Mouse (Mus musculus): ENCODE measurements around the gene Tmem72. TPM values are rescaled to one million over a fixed set of nuclear protein-coding genes. Genes with fewer than 3 reads are reported as not detected.

Gene Tmem72
- 0.08 TPM in 2 replicates for polyA plus RNA-seq (2012; rRNA removed)

GRCm38 (mm10) chr6:116716666-116717065, at the start of gene Tmem72:
Gene Tmem72 (minus strand): TSS chr6:116716913.
- H3K4me3 ChIP-seq (ENCODE audit: insufficient read depth, low read length), result no peak within 1 kb of the TSS
- peaks cover 2% of the 10 kb centered on the region; the same call in 1 of the 2 replicates for H3K4me1 ChIP-seq (ENCODE audit: control insufficient read depth, insufficient read depth, low read length)
- no peak within 1 kb of the TSS for H3K27ac ChIP-seq (ENCODE audit: insufficient read depth, low read length)
- TF ChIP-seq CTCF (IDR thresholded peaks at IDR 0.05; ENCODE audit: extremely low read depth, insufficient read depth, low read length) (no peak), POLR2A (IDR thresholded peaks at IDR 0.05; ENCODE audit: extremely low read depth, insufficient read depth, low read length) (no peak)

GRCm38 (mm10) chr6:116764524-116764923, 47.8 kb upstream of the Tmem72 start:
- Histone ChIP-seq H3K4me3 (ENCODE audit: insufficient read depth, low read length) (no peak overlapping the region), H3K27ac (ENCODE audit: insufficient read depth, low read length) (no peak overlapping the region), H3K4me1 (ENCODE audit: control insufficient read depth, insufficient read depth, low read length) (peaks cover 2% of the 10 kb centered on the region; the same call in 1 of the 2 replicates)
- TF ChIP-seq CTCF (IDR thresholded peaks at IDR 0.05; ENCODE audit: extremely low read depth, insufficient read depth, low read length) (no peak), POLR2A (IDR thresholded peaks at IDR 0.05; ENCODE audit: extremely low read depth, insufficient read depth, low read length) (no peak)

DNA sequence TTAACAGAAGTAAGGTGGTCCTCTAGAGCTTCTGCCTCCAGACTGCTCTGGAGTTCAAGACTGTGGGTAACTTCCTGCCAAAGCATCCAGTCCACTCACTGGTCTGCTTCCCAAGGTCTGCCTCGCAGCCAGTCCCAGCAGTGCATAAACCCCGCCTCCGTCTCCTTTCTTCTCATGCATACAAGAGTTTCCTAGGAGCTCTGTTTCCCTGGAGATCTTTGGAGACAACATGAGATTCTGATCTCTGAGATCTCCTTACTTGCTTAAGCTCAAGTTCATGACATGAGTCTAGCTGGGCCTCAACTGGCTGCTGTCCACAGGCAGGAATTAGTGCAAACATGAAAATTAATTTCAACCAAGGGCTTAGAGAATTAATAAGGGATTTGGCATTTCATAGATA, 45.6 kb upstream of the Tmem72 start:
- TF ChIP-seq POLR2A (IDR thresholded peaks at IDR 0.05; ENCODE audit: extremely low read depth, insufficient read depth, low read length), result no peak
- TF ChIP-seq CTCF (IDR thresholded peaks at IDR 0.05; ENCODE audit: extremely low read depth, insufficient read depth, low read length), result no peak
- H3K4me3 ChIP-seq (ENCODE audit: insufficient read depth, low read length), result no peak overlapping the region
- no peak overlapping the region for H3K27ac ChIP-seq (ENCODE audit: insufficient read depth, low read length)
- H3K4me1 ChIP-seq (ENCODE audit: control insufficient read depth, insufficient read depth, low read length), result no peaks in the 10 kb centered on the region

DNA sequence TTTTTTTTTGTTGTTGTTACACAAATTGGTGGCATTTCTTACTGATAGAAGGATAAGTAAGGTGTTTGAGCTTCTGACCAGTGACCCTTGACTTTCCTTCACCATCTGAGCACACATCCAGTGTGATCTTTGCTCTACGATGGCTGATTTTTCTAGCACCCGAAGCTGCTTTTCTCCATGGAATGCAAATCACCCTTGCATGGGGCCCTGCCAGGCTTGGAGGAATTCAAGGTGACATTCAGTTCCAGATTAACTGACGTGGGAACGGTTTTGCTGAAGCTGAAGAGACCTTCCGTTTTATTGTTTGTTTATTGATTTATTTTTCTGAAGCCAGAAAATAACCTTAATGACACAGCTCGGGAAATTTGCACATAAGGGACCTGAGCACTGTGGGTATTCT, 43.5 kb upstream of the Tmem72 start:
- Histone ChIP-seq H3K27ac (ENCODE audit: insufficient read depth, low read length) (no peak overlapping the region), H3K4me3 (ENCODE audit: insufficient read depth, low read length) (no peak overlapping the region), H3K4me1 (ENCODE audit: control insufficient read depth, insufficient read depth, low read length) (no peaks in the 10 kb centered on the region)
- TF ChIP-seq CTCF (IDR thresholded peaks at IDR 0.05; ENCODE audit: extremely low read depth, insufficient read depth, low read length), result no peak
- no peak for TF ChIP-seq POLR2A (IDR thresholded peaks at IDR 0.05; ENCODE audit: extremely low read depth, insufficient read depth, low read length)

- TF ChIP-seq CTCF (IDR thresholded peaks at IDR 0.05; ENCODE audit: extremely low read depth, insufficient read depth, low read length) (no peak), POLR2A (IDR thresholded peaks at IDR 0.05; ENCODE audit: extremely low read depth, insufficient read depth, low read length) (no peak)
- no peaks in the 10 kb centered on the region for H3K4me1 ChIP-seq (ENCODE audit: control insufficient read depth, insufficient read depth, low read length)
- H3K4me3 ChIP-seq (ENCODE audit: insufficient read depth, low read length), result no peak overlapping the region
- no peak overlapping the region for H3K27ac ChIP-seq (ENCODE audit: insufficient read depth, low read length)
Observed at GRCm38 (mm10) chr6:116756364-116756763, 39.7 kb upstream of the Tmem72 start.

- Histone ChIP-seq H3K4me3 (ENCODE audit: insufficient read depth, low read length) (no peak overlapping the region), H3K4me1 (ENCODE audit: control insufficient read depth, insufficient read depth, low read length) (no peaks in the 10 kb centered on the region), H3K27ac (ENCODE audit: insufficient read depth, low read length) (no peak overlapping the region)
- TF ChIP-seq CTCF (IDR thresholded peaks at IDR 0.05; ENCODE audit: extremely low read depth, insufficient read depth, low read length) (no peak), POLR2A (IDR thresholded peaks at IDR 0.05; ENCODE audit: extremely low read depth, insufficient read depth, low read length) (no peak)
Observed at GRCm38 (mm10) chr6:116738046-116738445, 21.3 kb upstream of the Tmem72 start.

GRCm38 (mm10) chr6:116735361-116735760, 18.6 kb upstream of the Tmem72 start:
- Histone ChIP-seq H3K4me3 (ENCODE audit: insufficient read depth, low read length) (no peak overlapping the region), H3K4me1 (ENCODE audit: control insufficient read depth, insufficient read depth, low read length) (no peaks in the 10 kb centered on the region), H3K27ac (ENCODE audit: insufficient read depth, low read length) (no peak overlapping the region)
- TF ChIP-seq CTCF (IDR thresholded peaks at IDR 0.05; ENCODE audit: extremely low read depth, insufficient read depth, low read length), result no peak
- TF ChIP-seq POLR2A (IDR thresholded peaks at IDR 0.05; ENCODE audit: extremely low read depth, insufficient read depth, low read length), result no peak

GRCm38 (mm10) chr6:116733577-116733976, 16.9 kb upstream of the Tmem72 start:
- TF ChIP-seq CTCF (IDR thresholded peaks at IDR 0.05; ENCODE audit: extremely low read depth, insufficient read depth, low read length), result no peak
- no peak for TF ChIP-seq POLR2A (IDR thresholded peaks at IDR 0.05; ENCODE audit: extremely low read depth, insufficient read depth, low read length)
- H3K4me1 ChIP-seq (ENCODE audit: control insufficient read depth, insufficient read depth, low read length), result no peaks in the 10 kb centered on the region
- no peak overlapping the region for H3K4me3 ChIP-seq (ENCODE audit: insufficient read depth, low read length)
- no peak overlapping the region for H3K27ac ChIP-seq (ENCODE audit: insufficient read depth, low read length)

DNA sequence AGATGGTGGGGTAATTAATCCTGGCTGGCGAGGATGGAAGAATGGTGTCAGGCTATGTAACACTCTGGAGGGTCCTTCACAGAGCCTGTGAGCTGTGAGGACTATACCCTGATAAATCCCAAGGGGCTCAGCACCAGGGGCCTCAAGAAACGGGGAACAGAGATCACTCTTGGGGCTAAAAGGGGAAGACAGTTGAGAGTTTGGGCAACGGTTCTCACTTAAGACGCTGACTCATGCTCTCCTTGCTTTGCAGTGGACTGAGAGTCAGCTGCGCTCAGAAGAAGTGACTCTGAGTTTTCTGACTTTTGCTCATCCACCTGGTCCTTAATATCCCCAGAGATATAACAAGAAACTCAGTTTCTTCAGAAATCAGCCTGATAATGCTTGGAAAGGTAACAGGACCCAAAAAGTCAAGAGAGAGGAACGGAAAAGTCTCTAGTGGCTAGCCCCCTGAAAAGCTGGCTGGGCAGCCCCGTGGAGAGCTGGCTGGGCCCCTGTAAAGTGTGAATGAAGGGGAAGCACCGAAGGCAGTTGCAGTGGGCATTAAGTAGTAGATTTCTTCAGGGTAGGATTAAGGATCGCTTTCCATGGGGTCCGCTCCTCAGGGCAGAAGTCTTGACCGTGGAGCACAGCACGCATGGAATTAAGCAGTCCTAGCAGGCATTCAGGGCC, 7.9 kb upstream of the Tmem72 start:
- no peak overlapping the region for H3K4me3 ChIP-seq (ENCODE audit: insufficient read depth, low read length)
- TF ChIP-seq POLR2A (IDR thresholded peaks at IDR 0.05; ENCODE audit: extremely low read depth, insufficient read depth, low read length) (no peak), CTCF (IDR thresholded peaks at IDR 0.05; ENCODE audit: extremely low read depth, insufficient read depth, low read length) (no peak)
- H3K4me1 ChIP-seq (ENCODE audit: control insufficient read depth, insufficient read depth, low read length), result no peaks in the 10 kb centered on the region
- no peak overlapping the region for H3K27ac ChIP-seq (ENCODE audit: insufficient read depth, low read length)

DNA sequence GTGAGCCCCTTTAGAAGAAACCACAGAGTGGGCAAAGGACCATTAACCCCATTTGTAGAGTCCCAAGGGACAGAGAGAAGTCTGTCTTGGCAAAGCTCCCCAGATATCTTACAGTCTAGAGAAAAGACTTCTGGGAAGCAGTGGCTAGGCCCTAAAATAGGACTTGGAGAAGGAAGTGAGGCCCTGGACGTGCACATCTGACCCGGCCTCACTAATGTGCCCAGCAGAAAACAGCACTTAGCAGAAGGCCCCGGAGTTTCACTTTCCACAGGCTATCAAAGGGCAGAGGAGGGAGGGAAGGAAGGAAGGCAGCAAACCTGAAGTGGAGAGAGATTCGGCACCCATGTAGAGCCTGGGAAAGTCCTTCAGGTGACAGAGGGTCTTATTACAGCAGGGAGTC, 2.2 kb upstream of the Tmem72 start:
- no peak for TF ChIP-seq CTCF (IDR thresholded peaks at IDR 0.05; ENCODE audit: extremely low read depth, insufficient read depth, low read length)
- TF ChIP-seq POLR2A (IDR thresholded peaks at IDR 0.05; ENCODE audit: extremely low read depth, insufficient read depth, low read length), result no peak
- H3K4me3 ChIP-seq (ENCODE audit: insufficient read depth, low read length), result no peak overlapping the region
- no peak overlapping the region for H3K27ac ChIP-seq (ENCODE audit: insufficient read depth, low read length)
- peaks cover 2% of the 10 kb centered on the region; the same call in 1 of the 2 replicates for H3K4me1 ChIP-seq (ENCODE audit: control insufficient read depth, insufficient read depth, low read length)

Data from cortical plate, adult 2 months (tissue).